Mouse (Mus musculus) lung, adult 2 months (tissue): ENCODE results near the gene Capns2. TPM values are rescaled to one million over a fixed set of nuclear protein-coding genes. Genes with fewer than 3 reads are reported as not detected.

Experiments used
- DNase-seq: peaks from one replicate; pipeline ENCODE4 v3.0.0; 2022
- H3K4me1 ChIP-seq: fragments of 200-500 bp; 2 replicates; pipeline ENCODE4 v1.6.1; 2011; ENCODE audit warnings: low read length; ENCODE audit not compliant: control insufficient read depth, insufficient read depth
- H3K4me3 ChIP-seq: fragments of 200-500 bp; replicated peaks from 2 replicates; pipeline ENCODE3; 2011; ENCODE audit warnings: low read depth, mild to moderate bottlenecking, control low read depth, low read length; ENCODE audit errors: extremely low read depth
- CTCF ChIP-seq: fragments of 200-500 bp; IDR thresholded peaks from 2 replicates; pipeline ENCODE4 v1.5.1; 2011; ENCODE audit warnings: mild to moderate bottlenecking, low read length, control low read depth; ENCODE audit not compliant: insufficient read depth
- POLR2A ChIP-seq: fragments of 200-500 bp; IDR thresholded peaks from 2 replicates; pipeline ENCODE4 v1.6.1; 2011; ENCODE audit warnings: low read depth, mild to moderate bottlenecking, control low read depth, low read length, borderline replicate concordance; ENCODE audit errors: extremely low read depth
- WGBS: fragments of 180-500 bp; shearing (Covaris S2); methylation state at CpG from one replicate; pipeline ENCODE4 v1.1.7; 2018; 5-methylcytosine and 5-hydroxymethylcytosine counted together
- polyA plus RNA-seq: library from polyadenylated mRNA; depleted of rRNA; stranded (reverse); fragments of >200 nt; gene quantifications from 2 replicates; pipeline ENCODE4 v1.2.3, GENCODE M21; 2012; rRNA removed

Capns2 gene
- 9.6 TPM in 1 of 2 replicates, not detected in the other for polyA plus RNA-seq

- WGBS = 93% methylated on average over 5 of the region's 5 CpGs
- H3K4me1 ChIP-seq = no peaks in the 10 kb centered on the region
- DNase-seq = no peak
- TF ChIP-seq POLR2A = no peak
- no peak for TF ChIP-seq CTCF
- no peak within 1 kb of the TSS for H3K4me3 ChIP-seq
These were observed at the start of gene Capns2 for GRCm38 (mm10) chr8:92901107-92901506. Gene Capns2 (plus strand): TSS chr8:92901407.

- no peak for DNase-seq
- Histone ChIP-seq H3K4me3 (no peak overlapping the region), H3K4me1 (no peaks in the 10 kb centered on the region; the same call in 1 of the 2 replicates)
- TF ChIP-seq CTCF = no peak
- no peak for TF ChIP-seq POLR2A
- 32% methylated on average over 18 of the region's 18 CpGs for WGBS
These were observed 47.8 kb upstream of the Capns2 start for GRCm38 (mm10) chr8:92853188-92853983.

- WGBS = 78% methylated on average over 3 of the region's 3 CpGs
- no peak for DNase-seq
- H3K4me1 ChIP-seq = no peaks in the 10 kb centered on the region; the same call in 1 of the 2 replicates
- no peak overlapping the region for H3K4me3 ChIP-seq
- TF ChIP-seq CTCF = no peak
- no peak for TF ChIP-seq POLR2A
These were observed 46.5 kb upstream of the Capns2 start for GRCm38 (mm10) chr8:92854673-92855072.

GRCm38 (mm10) chr8:92855171-92855894, 45.9 kb upstream of the Capns2 start, which contains the start of gene Lpcat2:
Gene Lpcat2 (plus strand): TSS chr8:92855339.
- H3K4me1 ChIP-seq = no peaks in the 10 kb centered on the region; the same call in 1 of the 2 replicates
- 5% methylated on average over 50 of the region's 50 CpGs for WGBS
- peak; percentile 85 for DNase-seq
- TF ChIP-seq POLR2A (no peak), CTCF (no peak)
- peak within 1 kb of the TSS; percentile 63 for H3K4me3 ChIP-seq

- H3K4me3 ChIP-seq = no peak overlapping the region
- no peak for DNase-seq
- no peaks in the 10 kb centered on the region; the same call in 1 of the 2 replicates for H3K4me1 ChIP-seq
- no peak for TF ChIP-seq CTCF
- TF ChIP-seq POLR2A = no peak
- 63% methylated on average over 7 of the region's 7 CpGs for WGBS
These were observed 44.8 kb upstream of the Capns2 start for GRCm38 (mm10) chr8:92856273-92856986.

- 84% methylated on average over 14 of the region's 14 CpGs for WGBS
- no peaks in the 10 kb centered on the region for H3K4me1 ChIP-seq
- TF ChIP-seq POLR2A (no peak), CTCF (no peak)
- DNase-seq = no peak
- no peak overlapping the region for H3K4me3 ChIP-seq
These were observed 42.6 kb upstream of the Capns2 start for GRCm38 (mm10) chr8:92858475-92859182.

- WGBS = 93% methylated on average over 1 of the region's 1 CpGs
- no peaks in the 10 kb centered on the region for H3K4me1 ChIP-seq
- no peak for TF ChIP-seq CTCF
- no peak for TF ChIP-seq POLR2A
- DNase-seq = no peak
- H3K4me3 ChIP-seq = no peak overlapping the region
These were observed 39.2 kb upstream of the Capns2 start for GRCm38 (mm10) chr8:92861977-92862376.

- WGBS = 52% methylated on average over 7 of the region's 7 CpGs
- TF ChIP-seq POLR2A (no peak), CTCF (no peak)
- H3K4me3 ChIP-seq = no peak overlapping the region
- DNase-seq = no peak
- H3K4me1 ChIP-seq = no peaks in the 10 kb centered on the region
These were observed 30.9 kb upstream of the Capns2 start for GRCm38 (mm10) chr8:92870281-92870680.

GRCm38 (mm10) chr8:92872063-92872759, 29.0 kb upstream of the Capns2 start:
- H3K4me1 ChIP-seq = no peaks in the 10 kb centered on the region
- WGBS = 75% methylated on average over 10 of the region's 10 CpGs
- H3K4me3 ChIP-seq = no peak overlapping the region
- DNase-seq = no peak
- TF ChIP-seq CTCF (no peak), POLR2A (no peak)
